Mouse (Mus musculus): Measurements from ENCODE around the gene Zfp36l1.

DNA sequence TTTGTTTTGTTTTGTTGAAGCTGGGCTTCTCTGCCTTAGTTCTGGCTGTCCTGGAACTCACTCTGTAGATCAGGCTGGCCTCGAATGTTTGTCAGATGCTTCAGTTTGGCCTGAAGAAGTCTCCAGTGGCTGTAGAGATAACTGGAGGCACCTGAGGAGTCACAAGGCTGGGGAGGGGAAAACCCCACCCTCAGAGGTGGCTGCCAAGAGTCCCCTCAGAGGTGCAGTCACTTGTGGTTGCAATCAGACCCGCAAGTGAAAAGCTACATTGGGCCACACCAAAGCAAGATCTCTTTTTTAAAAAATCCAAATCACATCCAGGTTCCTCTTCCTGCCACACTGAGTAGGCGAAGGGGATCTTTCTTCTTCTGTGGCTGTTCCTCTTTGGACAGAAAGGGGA is 43.8 kb downstream of the Zfp36l1 start:
- TF ChIP-seq CTCF (conservative IDR thresholded peaks at IDR 0.05; ENCODE audit: low read length) (no peak), NANOG (IDR thresholded peaks at IDR 0.05; ENCODE audit: borderline replicate concordance, low read length) (no peak)

Measured in E14TG2a.4 (cell line).